Mouse (Mus musculus) thymus, postnatal 36 days (tissue): ENCODE measurements around the gene Iqsec1.
A peak's percentile ranks its signal among the peaks of the same experiment; 100 is the strongest.

Experiments used
- DNase-seq, 2 experiments: peaks; one replicate each; pipeline ENCODE4 v3.0.0; 2022; ENCODE audit warnings: mixed read lengths in 2 of 2

Iqsec1 gene

DNA sequence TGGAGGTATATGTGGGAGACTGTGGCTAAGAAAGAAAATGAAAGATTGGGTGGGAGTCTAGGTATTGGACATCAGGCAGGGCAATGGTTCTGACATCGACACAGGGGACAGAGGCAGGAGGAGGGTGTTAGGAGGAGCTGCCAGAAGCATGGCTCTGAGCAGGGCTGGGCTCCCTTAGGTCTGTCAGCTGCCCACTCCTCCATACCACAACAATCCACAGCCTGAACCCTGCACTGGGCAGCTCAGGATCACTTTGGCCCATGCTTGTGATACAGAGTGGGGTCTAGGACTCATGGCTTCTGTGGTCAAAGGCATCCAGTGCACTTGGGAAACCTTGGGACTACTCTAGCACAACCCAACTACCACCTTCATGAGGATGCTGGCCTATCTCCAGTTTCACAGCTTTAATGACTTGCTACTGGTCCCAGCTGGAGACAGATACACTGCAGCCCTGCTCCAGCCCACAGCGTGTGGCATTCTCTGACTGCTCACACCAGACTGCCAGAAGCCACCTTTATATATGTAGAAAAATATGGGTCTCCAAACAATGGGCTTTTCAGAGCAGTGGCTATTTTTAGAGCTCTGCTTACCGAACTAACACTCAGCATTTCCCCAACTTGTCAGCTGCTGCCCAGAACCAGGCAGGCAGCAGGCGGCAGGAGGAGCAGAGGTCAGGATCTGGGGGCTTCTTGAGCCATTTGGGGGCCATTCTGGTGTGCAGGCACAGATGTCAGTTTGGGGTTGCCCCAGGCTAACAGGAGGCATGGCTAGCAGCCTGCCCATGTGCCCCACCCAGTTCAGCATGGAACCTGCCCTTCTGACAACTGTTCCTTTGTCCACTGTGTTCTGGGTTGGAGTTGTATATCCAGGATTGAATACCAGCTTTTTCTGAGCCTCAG, 285.4 kb downstream of the Iqsec1 start:
- no peak for DNase-seq

- DNase-seq: no peak
Observed at GRCm38 (mm10) chr6:90702197-90702596, 286.3 kb downstream of the Iqsec1 start.

GRCm38 (mm10) chr6:90701391-90701790, 287.1 kb downstream of the Iqsec1 start:
- no peak for DNase-seq

DNA sequence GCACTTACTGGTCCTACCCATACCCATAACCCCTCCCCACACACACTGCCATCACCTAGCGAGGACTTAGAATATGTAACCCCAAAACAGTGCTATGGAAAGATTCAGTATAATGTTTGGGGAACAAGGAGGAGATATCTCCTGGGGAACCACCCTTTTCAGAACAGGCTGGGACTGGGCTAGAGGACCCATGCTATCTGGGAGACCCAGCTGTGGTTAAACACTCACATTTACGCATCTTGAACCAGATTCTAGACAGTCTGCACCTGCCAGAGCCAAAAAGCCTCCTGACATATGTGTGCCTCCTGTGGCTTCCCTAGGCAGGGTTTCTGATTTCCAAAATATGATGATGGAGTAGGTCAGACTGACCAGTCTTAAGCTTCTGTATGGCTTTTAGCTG, 287.7 kb downstream of the Iqsec1 start:
- DNase-seq: no peak

- DNase-seq: no peak
Observed at GRCm38 (mm10) chr6:90700068-90700467, 288.4 kb downstream of the Iqsec1 start.

DNA sequence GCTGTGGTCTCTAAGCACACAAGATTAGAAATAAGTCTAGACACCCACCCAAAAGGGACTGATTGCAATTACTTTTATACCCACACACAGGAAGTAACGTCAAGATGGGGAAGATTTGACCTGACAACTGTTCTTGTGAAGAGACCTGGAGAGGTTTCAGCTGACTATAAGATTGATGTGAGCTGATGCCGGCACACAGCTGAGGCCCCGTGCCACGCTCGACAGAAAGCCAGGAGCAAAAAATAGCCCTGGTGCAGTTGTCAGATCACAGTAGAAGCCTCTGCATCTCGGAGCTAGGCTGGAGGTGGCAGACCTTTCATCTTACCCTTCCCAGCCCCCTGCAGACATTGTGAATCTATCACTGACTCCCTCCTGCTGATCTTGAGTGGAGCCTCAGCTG, 289.6 kb downstream of the Iqsec1 start:
- DNase-seq: peak; percentile 30 to 40

DNA sequence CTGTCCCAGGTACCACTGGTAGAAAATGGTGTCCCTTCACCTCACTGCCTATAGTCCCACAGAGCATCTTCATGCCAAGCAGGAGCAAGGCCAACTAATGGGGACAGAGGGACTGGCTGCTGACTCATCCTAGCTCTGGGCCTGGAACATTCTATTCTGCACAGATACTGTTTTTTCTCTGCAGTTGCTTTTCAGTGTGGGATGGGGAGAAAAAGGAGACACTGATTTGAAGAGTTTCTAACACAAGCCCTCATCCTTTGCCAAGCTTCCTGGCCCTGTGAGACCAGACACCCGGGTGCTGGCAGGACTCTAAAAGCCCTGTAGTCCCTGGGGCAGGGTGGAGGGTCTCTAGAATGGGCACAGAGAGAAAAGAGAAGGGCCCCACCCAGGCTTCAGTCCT, 292.7 kb downstream of the Iqsec1 start:
- DNase-seq: no peak

- DNase-seq: no peak
Observed at GRCm38 (mm10) chr6:90692404-90692803, 296.1 kb downstream of the Iqsec1 start.

GRCm38 (mm10) chr6:90691935-90692334, 296.6 kb downstream of the Iqsec1 start:
- DNase-seq: no peak

GRCm38 (mm10) chr6:90689500-90689899, 299.0 kb downstream of the Iqsec1 start:
- DNase-seq: no peak

DNA sequence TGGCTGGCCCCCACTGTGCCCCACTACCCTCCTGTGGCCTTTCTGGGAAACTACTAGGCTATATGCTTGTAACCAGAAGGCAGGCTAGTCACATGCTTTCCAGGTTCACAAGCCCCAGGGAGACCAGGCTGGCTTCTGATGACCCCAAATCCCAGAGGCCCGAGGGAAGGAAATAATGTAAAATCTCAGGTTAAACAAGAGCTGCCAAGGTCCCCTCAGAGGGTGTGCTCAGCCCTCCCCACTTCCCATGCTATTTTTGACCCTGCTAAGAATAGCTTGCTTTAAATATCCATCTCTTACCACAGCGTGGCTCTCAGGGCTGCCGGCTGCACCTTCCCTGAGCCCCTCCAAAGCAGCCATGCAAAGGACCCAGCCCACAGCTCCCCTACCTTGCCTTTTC, 299.7 kb downstream of the Iqsec1 start:
- no peak for DNase-seq

DNA sequence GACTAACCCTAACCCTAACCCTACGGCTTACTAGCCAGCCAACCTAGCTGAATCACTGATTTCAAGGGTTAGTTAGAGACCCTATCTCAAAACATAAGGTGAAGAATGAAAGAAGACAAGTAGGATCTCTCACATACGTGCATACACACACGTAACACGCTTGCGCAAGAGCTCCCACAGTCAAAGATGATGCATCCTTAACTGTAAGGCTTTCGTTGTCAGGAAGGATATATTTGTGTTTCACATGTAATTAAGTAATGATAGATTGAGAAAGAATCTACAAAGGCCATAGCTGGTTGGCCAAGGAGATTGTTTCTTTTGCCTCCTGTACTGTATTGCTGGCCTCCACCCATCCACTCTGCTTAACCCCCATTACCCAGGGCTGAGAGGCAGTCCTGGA, 300.5 kb downstream of the Iqsec1 start:
- DNase-seq: no peak

DNA sequence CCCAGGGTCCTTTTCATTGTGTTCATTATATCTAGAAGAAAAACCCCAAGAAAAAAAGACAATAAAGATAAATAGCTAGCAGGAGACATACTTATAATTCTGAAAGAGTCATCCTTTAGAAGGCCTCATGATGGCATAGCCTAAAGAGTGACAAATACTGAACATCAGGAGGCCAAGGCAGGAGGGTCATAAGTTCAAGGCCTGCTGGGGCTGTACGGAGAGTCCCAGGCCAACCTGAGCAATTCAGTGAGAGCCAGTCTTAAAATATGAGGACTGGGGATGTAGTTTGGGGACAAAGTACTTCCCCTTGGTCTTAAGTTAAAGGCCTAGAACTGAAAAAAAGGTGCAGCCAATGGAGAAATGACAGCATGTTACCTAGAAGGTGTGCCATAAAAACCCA, 301.7 kb downstream of the Iqsec1 start:
- no peak for DNase-seq

- DNase-seq: no peak
Observed at GRCm38 (mm10) chr6:90683831-90684532, 304.5 kb downstream of the Iqsec1 start.

DNA sequence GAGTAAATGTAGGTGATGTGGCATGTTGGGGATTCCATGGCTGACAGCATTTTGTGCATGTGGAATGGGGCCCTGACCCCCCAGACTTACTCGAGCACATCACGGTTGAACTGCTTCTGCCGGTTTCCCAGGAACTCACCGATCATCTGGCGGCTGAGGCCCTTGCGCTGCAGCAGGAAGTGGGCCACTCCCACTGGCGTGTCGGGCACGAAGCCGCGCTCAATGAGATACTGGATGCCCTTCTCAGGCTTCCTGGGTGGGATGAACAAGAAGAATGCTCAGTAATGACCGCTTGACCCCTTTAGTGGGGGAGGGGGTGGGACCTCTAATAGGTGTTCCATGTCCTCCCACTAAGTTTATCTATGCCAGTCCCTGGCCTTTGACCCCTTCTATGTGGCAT, 308.1 kb downstream of the Iqsec1 start:
- DNase-seq: no peak

DNA sequence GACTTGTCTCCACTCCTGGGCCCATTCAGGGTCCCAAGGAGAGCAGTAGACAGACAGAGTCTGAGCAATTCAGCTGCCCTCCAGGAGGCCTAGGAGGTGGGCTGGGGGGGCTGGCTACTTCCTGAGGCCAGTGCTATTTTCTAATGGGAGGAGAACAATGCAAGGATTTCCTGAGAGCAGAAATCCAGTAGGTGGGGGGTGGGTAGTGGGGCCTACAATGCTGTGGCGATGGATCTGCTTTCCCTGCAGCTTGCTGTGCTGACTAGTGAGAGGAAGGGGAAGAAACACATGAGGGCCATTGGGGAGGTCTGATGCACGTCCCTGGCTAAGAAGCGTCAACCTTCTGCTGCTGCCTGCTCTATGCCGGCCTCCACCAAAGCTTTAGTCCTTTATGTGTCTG, 309.7 kb downstream of the Iqsec1 start:
- DNase-seq: no peak

DNA sequence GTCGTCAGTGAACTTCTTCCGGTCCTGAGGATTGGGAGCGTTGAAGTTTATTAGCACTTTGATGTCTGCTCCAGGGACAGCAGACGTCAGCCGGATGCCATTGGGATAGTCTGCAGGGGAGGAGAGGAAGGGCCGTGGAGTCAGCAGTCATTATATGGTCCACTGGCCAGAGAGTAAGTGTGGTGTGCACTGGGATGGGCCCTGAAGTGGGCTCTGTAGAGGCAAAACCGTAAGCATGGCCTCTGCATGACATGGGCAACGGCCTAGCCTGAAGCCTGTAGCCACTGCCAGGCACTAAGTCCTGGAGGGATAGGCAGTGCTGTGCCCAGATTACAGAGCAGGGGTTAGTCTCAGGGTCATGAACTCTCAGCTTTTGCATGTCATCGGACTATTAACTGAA, 319.8 kb downstream of the Iqsec1 start:
- no peak for DNase-seq

GRCm38 (mm10) chr6:90663736-90664135, 324.7 kb downstream of the Iqsec1 start:
- DNase-seq: no peak

DNA sequence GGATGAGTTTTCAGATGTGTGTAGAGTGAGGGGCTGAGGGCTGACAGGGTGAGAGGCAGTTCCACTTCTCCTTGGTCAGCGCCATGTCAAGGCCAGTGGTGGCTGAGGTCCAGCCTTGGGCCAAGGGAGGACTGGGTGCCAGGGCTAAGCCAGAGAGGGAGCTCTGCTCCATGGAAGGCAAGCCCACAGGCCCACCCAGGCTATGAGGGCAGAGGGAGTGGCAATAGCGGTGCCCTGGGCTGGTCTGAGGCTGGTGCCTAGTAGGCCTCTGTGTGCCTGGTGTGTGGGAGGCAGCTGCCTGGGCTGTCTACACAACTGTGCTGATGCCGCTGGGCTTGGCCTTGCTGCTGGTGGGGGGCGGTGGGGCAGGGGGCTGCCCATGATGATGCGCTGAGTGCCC, 326.3 kb downstream of the Iqsec1 start:
- no peak for DNase-seq

GRCm38 (mm10) chr6:90661029-90661399, 327.5 kb downstream of the Iqsec1 start:
- no peak for DNase-seq

- no peak for DNase-seq
Observed at GRCm38 (mm10) chr6:90660398-90661028, 328.0 kb downstream of the Iqsec1 start.

DNA sequence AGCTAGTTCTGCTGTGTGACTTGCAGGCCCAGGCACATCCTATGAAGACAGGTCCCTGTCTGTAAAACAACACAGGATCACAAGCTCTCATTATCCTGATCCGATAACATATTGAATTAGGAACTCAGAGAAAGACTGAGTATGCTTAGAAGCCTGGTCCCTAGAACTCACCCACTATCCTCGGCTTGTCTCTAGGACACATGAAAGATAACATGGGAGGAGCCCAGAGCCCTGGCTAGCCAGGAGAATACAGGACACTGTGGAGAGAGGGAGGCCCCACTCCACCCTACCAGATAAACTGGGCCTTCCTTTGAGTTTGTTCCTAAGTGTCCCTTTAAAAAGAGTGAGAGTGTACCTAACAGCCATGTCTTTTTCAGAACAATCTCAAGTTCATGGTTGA, 328.6 kb downstream of the Iqsec1 start:
- no peak for DNase-seq

- DNase-seq: peak in 1 of 2 experiments; percentile 21
Observed at GRCm38 (mm10) chr6:90656344-90656850, 332.1 kb downstream of the Iqsec1 start.

GRCm38 (mm10) chr6:90653736-90654135, 334.7 kb downstream of the Iqsec1 start:
- peak; percentile 46 to 49 for DNase-seq
